Mouse (Mus musculus): ENCODE data around the gene Slc17a1.

Slc17a1 gene

DNA sequence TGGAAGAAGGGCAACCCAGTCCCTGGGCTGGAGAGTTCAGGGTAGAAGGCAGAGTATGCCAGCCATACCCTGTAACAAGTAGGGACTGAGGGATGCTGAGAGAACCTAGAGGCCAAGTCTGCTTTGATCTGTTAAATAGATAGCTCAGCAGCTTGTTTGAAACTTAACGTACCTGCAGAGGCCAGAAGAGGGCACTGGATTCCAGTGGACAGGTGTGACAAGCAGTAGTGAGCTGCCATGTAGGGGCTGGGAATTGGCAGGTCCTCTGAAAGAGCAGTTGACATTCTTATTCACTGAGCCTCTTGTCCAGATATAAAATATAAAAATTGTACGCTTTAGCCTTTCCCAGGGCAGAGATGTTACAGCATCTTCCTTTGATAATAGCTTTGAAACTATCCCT is 75.3 kb downstream of the Slc17a1 start:
- ATAC-seq (ENCODE audit: insufficient number of reproducible peaks, low FRiP score, low TSS enrichment), result no peak

All from cerebellum, adult (tissue).